Mouse (Mus musculus): ENCODE results near the gene Ranbp3.
"Not testable (repeated sequence)": the region's sequence is repeated elsewhere in the genome, so short reads cannot be mapped to it uniquely, and the experiment has no call there.

The Ranbp3 gene

DNA sequence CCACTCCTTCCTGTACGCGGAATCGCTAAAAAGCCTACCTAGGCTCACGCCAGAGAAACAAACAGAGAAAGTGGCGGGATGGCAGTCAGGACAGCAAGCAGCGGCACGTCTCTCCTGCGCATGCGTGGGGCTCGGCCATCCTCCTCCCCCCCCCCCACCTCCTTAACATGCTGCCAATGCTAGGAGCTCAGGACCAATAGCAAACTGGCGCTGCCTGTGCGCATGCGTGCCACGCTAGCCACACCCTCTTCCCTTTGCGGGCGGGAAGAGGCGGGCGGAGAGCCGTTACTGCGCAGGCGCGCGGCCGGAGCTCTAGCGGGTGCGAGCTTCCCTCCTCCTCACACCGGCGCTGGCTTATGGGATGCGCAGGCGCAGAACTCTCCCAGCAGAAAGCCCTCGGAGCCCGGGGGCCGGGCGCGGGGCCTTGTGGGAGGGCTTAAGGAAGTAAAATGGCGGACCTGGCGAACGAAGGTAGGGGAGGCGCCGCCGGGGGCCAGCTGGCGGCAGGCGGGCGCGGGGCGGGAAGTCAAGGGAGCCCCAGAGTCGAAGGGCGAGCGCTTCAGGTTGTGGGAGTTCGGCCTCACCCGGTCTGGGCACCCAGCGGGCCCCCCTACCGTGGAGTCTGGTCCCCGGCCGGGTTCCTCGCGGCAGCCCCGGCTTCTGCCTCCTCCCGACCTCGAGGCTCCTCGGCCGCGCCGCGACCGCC, at the start of gene Ranbp3:
Ranbp3 (plus strand) TSS at position 354 of the 706 bp plus-strand sequence.
- DNase-seq (ENCODE audit: low spot score): peak; percentile 100

DNA sequence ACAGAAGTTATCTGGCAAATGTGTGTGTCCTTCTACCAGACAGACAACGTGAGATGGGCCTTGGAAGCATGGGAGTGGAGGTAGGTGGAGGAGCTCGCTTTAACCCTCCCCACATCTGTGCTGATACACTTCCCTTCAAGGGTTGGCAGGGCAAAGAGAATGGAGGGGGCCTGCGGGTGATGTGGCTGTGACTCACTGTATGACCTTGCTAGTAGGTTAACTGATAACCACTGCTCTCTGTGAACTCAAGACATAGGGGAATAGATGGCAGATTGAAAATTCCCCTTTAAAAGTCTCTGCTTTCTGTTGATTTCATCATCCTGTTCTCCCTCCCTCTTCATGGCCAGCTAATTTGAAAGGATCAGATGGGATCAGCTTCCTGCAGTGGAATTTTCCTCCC, 47.6 kb upstream of the Ranbp3 start:
- no peak for DNase-seq (ENCODE audit: low spot score)

DNA sequence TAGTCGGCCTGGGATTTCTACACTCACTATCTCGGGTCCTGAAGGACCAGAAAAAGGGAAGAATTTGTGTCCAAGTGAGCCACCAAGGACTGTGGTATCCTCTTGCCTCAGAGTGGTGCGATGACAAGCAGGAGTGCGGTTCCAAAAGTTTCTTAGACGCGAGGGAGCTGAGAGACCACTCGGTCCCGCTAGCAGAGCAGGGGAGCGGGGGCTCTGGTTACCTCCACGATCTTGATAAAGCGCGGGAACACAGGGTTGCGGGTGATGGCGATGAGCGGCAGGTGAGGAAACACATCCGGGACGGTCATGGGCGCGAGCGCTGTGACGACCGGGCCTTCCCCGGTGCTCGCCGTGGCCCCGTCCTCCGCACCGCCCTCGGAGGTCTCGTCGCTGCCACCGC, 46.8 kb upstream of the Ranbp3 start:
- no peak for DNase-seq (ENCODE audit: low spot score)

GRCm38 (mm10) chr17:56626754-56627470, 46.2 kb upstream of the Ranbp3 start, which contains the start of gene Lonp1:
Gene Lonp1, minus strand, starts transcription at chr17:56626887.
- DNase-seq (ENCODE audit: low spot score): peak; percentile 96

GRCm38 (mm10) chr17:56627530-56628277, 45.4 kb upstream of the Ranbp3 start, which contains the start of gene Catsperd:
Gene Catsperd, plus strand, starts transcription at chr17:56628143.
- DNase-seq (ENCODE audit: low spot score): no peak

GRCm38 (mm10) chr17:56629800-56630781, 43.0 kb upstream of the Ranbp3 start:
- not testable (repeated sequence) for DNase-seq (ENCODE audit: low spot score)

GRCm38 (mm10) chr17:56631807-56632206, 41.3 kb upstream of the Ranbp3 start:
- DNase-seq (ENCODE audit: low spot score): no peak

DNA sequence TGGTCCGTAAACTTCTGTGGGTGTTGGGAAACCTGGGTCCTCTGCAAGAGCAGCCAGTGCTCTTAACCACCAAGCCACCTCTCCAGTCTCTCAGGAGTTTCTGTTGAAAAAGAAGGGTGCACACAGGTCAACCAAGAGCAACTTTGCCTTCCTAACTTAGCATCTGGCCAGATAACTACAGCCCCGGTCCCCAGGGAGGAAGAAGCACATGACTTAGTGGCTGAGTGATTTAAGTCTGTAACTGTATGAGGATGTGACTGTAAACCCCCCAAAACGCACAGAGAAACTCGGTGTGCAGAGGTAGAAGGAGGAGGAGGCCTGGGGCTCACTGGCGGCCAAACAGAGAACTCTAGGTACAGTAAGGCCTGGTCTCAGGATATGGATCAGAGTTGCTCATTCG, 39.1 kb upstream of the Ranbp3 start:
- DNase-seq (ENCODE audit: low spot score): no peak

DNA sequence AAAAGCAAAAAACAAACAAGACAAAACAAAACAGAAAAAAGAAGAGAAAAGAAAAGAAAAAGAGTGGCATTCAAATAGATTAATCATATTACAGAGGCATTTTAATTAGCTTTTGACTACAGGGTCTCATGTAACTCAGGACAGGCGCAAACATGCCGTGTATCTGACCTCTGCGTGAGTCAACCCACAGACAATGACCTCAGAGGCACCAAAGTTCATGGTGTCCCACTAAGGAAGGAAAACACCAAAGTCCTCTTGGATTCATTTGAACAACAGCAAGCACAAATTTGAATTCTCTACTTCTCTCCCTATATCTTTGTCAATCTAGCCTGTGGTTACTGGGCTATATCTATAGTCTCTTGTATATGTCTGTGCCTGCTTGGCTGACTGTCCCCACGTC, 29.9 kb upstream of the Ranbp3 start:
- no peak for DNase-seq (ENCODE audit: low spot score)

DNA sequence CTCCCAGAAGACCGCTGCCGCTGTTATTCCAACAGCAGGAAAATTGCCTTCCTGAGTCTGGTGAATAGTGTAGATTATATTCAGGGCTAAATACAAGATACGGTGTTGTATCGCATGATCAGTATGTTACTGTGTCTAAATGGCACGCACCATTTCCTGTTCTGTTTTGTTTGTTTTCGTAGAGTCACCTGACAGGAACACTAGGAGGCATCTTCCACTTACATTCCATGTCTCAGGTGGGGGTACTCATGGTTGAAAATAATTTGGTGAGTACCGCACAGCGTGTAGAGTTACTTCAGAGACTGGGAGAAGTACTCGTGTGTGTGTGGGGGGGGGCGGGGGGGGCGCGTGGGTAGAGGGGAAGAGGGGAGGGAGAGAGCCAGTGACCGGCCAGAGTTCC, 25.5 kb upstream of the Ranbp3 start:
- DNase-seq (ENCODE audit: low spot score): no peak

- DNase-seq (ENCODE audit: low spot score): no peak
Observed at GRCm38 (mm10) chr17:56651801-56652200, 21.3 kb upstream of the Ranbp3 start.

GRCm38 (mm10) chr17:56654771-56655170, 18.3 kb upstream of the Ranbp3 start:
- no peak for DNase-seq (ENCODE audit: low spot score)

DNA sequence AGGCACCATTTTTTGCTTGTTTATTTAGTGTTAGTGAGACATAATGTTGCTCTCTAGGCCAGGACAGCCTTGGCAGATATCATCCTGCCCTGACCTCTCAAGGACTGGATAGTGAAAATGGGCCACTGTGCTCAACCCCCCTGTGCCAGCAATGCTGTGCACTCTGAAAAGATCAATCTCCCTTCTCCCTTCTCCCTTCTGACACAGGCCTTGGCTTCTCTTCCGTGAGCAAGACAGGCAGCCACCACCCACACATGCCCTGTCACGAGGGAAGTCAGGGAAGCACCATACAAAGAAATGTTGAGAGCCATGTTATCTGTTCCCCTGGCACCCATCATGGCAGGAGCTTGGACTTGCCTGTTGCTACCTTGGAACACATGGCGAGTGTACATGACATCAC, 17.8 kb upstream of the Ranbp3 start:
- DNase-seq (ENCODE audit: low spot score): peak; percentile 31

DNA sequence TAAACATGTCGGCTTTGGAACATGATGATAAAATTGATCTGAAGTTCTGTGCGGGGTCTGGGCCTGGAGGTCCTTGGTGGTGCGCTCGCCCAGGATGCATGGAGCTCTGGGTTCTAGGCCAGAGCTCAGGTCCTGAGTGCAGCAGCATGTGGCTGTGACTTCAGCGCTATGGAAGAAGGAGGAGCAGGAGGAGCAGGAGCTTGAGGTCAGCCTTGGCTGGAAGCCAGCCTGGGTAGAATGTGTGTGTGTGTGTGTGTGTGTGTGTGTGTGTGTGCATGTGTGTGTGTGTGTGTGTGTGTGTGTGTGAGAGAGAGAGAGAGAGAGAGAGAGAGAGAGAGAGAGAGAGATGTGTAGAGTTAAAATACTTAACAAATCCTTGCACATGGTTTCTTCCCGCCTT, 16.9 kb upstream of the Ranbp3 start:
- DNase-seq (ENCODE audit: low spot score): no peak

- no peak for DNase-seq (ENCODE audit: low spot score)
Observed at GRCm38 (mm10) chr17:56663659-56664058, 9.4 kb upstream of the Ranbp3 start.

DNA sequence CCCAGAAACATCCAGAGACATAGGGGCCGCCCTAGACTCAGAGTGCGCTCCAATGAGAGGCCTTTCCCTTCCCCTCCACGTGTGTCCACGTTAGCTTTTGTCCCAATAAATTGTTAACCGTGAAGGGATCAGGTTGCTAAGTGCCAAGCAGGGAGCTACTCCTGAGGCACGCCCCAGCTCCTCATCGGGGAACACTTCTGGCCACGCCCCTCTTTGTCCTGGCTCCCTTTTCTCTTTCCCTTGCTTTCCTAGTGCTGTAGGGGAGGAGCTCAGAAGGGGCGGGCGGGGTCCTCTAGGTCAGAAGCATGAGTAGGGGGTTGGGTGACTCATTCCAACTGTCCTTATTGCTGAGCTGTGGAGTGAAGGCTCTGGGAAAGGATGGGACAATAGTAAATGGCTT, 8.8 kb upstream of the Ranbp3 start:
- DNase-seq (ENCODE audit: low spot score): no peak

- no peak for DNase-seq (ENCODE audit: low spot score)
Observed at GRCm38 (mm10) chr17:56666384-56666783, 6.7 kb upstream of the Ranbp3 start.

DNA sequence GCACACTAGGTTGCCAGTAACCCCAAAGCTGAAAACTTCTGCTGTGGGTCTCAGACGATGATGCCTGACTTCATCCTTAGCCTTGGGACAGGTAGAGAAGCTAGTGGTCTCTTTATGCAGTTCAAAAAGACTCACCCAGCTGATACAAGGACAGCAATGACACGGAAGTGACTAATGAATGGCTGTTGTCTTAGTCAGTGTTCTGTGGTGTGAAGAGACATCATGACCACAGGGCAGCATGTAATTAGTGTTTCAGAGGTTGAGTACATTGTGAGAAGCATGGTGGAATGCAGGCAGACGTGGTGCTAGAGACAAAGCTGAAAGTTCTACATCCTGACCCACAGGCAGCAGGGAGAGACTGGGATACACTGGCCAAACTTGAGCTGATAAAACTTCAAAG, 5.5 kb upstream of the Ranbp3 start:
- DNase-seq (ENCODE audit: low spot score): no peak

GRCm38 (mm10) chr17:56668384-56669144, 4.5 kb upstream of the Ranbp3 start:
- peak; percentile 49 for DNase-seq (ENCODE audit: low spot score)

GRCm38 (mm10) chr17:56669766-56670165, 3.3 kb upstream of the Ranbp3 start:
- no peak for DNase-seq (ENCODE audit: low spot score)

All from ovary, adult 18-20 months (tissue).